Mouse (Mus musculus): ENCODE results near the gene Nudt3. TPM values are rescaled to one million over a fixed set of nuclear protein-coding genes. Genes with fewer than 3 reads are reported as not detected.

The Nudt3 gene
- total and polyA plus RNA-seq, 3 experiments = 54.4 to 69.2 (median 58.3) TPM

DNA sequence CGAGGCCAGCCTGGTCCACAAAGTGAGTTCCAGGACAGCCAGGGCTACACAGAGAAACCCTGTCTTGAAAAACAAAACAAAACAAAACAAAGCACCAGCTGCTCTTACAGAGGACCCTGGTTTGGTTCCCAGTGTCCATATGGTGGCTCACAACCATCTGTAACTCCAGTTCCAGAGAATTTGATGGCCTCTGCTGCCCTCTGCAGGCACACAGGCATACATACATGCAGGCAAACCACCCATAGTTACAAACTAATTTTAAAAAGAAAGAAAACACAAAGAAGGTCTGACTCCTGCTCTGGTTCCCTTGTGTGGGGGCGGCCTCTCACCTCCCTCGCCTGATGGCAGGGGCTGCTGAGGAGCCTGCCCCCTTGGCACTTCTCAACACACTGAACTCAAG lies 89.9 kb downstream of the Nudt3 start:
- no peak overlapping the region for H3K9ac ChIP-seq (ENCODE audit: insufficient read depth, low read depth)
- in situ Hi-C loops (cut with MboI; ENCODE audit: low pct_ligation_motif_present, low pct_unique_long_range_greater_than_20kb, low sequenced_read_pairs) (no loop called here), dilution Hi-C loops (cut with MboI; ENCODE audit: extremely low pct_ligation_motif_present, extremely low pct_unique_long_range_greater_than_20kb, low sequenced_read_pairs) (no loop called here)
- H3K4me3 ChIP-seq (replicated peaks in 1 of 3; ENCODE audit: low read depth in 2 of 3, low read length in 2 of 3, poor library complexity in 1 of 3) = no peak overlapping the region
- DNase-seq (ENCODE audit: extremely low read depth) = no peak
- peaks cover 0 to 5% of the 10 kb centered on the region in 2 experiments; a peak in 2 of 4 replicates for H3K4me1 ChIP-seq (ENCODE audit: control insufficient read depth in 1 of 2, insufficient read depth in 2 of 2)
- TF ChIP-seq JUN (IDR thresholded peaks at IDR 0.05; ENCODE audit: insufficient read depth, low read depth, low read length) (no peak), CTCF (conservative IDR thresholded peaks at IDR 0.05 in 1 of 2, IDR thresholded peaks at IDR 0.05 in 1 of 2; ENCODE audit: low read depth in 2 of 2, low read length in 2 of 2) (peak in 1 of 2 experiments; percentile 45; a peak in 2 of 4 replicates), RAD21 (IDR thresholded peaks at IDR 0.05; ENCODE audit: low read depth, low read length) (peak; percentile 20), RCOR1 (conservative IDR thresholded peaks at IDR 0.05; ENCODE audit: low read depth, low read length) (no peak), PAX5 (IDR thresholded peaks at IDR 0.05; ENCODE audit: low read length) (no peak), TBP (conservative IDR thresholded peaks at IDR 0.05; ENCODE audit: low read depth, low read length) (no peak)
- H3K4me2 ChIP-seq (ENCODE audit: insufficient read depth, low read depth, poor library complexity, severe bottlenecking) = no peak overlapping the region
- no peaks in the 10 kb centered on the region for H3K36me3 ChIP-seq (replicated peaks in 1 of 2; ENCODE audit: control insufficient read depth in 1 of 2, insufficient read depth in 1 of 2, low read length in 1 of 2)
- H3K27ac ChIP-seq (ENCODE audit: insufficient read depth, low read depth) = no peak overlapping the region
- peaks cover 9% of the 10 kb centered on the region for H3K9me3 ChIP-seq (replicated peaks; ENCODE audit: low read length)
- H3K79me2 ChIP-seq (replicated peaks; ENCODE audit: control insufficient read depth, extremely low read depth, insufficient read depth, poor library complexity, severe bottlenecking) = no peaks in the 10 kb centered on the region
- H3K27me3 ChIP-seq (replicated peaks) = peaks cover 8% of the 10 kb centered on the region

DNA sequence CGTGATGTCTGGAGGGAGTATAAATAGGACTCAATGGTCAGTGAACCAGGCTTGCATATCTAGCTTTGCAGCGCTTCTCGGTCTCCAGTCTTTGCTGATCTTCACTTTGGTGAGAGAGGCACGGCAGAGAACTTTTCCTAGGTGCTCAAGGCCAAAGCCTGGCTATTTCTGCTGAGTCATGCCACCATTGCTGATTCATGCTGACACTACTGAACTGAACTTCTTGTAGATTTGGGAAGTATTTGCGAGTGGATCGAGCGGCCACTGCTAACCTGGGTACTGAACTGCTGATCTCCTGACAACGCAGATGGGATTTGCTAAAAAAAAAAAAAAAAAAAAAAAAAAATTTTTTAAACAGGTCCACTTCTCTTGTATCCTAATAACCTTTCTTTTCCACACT lies 91.2 kb downstream of the Nudt3 start:
- Histone ChIP-seq H3K9me3 (replicated peaks; ENCODE audit: low read length) (peaks cover 9% of the 10 kb centered on the region), H3K27ac (ENCODE audit: insufficient read depth, low read depth) (no peak overlapping the region), H3K4me2 (ENCODE audit: insufficient read depth, low read depth, poor library complexity, severe bottlenecking) (no peak overlapping the region), H3K36me3 (replicated peaks in 1 of 2; ENCODE audit: control insufficient read depth in 1 of 2, insufficient read depth in 1 of 2, low read length in 1 of 2) (no peaks in the 10 kb centered on the region), H3K4me3 (replicated peaks in 1 of 3; ENCODE audit: low read depth in 2 of 3, low read length in 2 of 3, poor library complexity in 1 of 3) (no peak overlapping the region), H3K4me1 (ENCODE audit: control insufficient read depth in 1 of 2, insufficient read depth in 2 of 2) (peaks cover 2 to 9% of the 10 kb centered on the region in 2 experiments; a peak in 3 of 4 replicates), H3K79me2 (replicated peaks; ENCODE audit: control insufficient read depth, extremely low read depth, insufficient read depth, poor library complexity, severe bottlenecking) (no peaks in the 10 kb centered on the region), H3K9ac (ENCODE audit: insufficient read depth, low read depth) (no peak overlapping the region), H3K27me3 (replicated peaks) (peaks cover 6% of the 10 kb centered on the region)
- DNase-seq (ENCODE audit: extremely low read depth) = no peak
- dilution Hi-C loops (cut with MboI; ENCODE audit: extremely low pct_ligation_motif_present, extremely low pct_unique_long_range_greater_than_20kb, low sequenced_read_pairs) (no loop called here), in situ Hi-C loops (cut with MboI; ENCODE audit: low pct_ligation_motif_present, low pct_unique_long_range_greater_than_20kb, low sequenced_read_pairs) (no loop called here)
- TF ChIP-seq MAFK (IDR thresholded peaks at IDR 0.05; ENCODE audit: insufficient replicate concordance, low read length) = peak; percentile 79
- TF ChIP-seq JUND (conservative IDR thresholded peaks at IDR 0.05; ENCODE audit: low read depth, low read length) = no peak

Other genes with a start within 250 kb of the Nudt3 start
- not detected in 2 replicates for gene Grm4, start 102.1 kb downstream of the Nudt3 start, total RNA-seq (2012; rRNA removed)
- not detected in 2 replicates for gene Grm4, start 102.1 kb downstream of the Nudt3 start, total RNA-seq (2014; rRNA removed)
- gene Grm4, start 102.1 kb downstream of the Nudt3 start, polyA plus RNA-seq (2012; ENCODE audit: insufficient read length, low read depth) = not detected in 2 replicates
- 88.7 and 117 TPM in 2 replicates for gene Hmga1, start 67.0 kb downstream of the Nudt3 start, total RNA-seq (2012; rRNA removed)
- gene Hmga1, start 67.0 kb downstream of the Nudt3 start, total RNA-seq (2014; rRNA removed) = 42.8 and 43.8 TPM in 2 replicates
- 83.7 and 125 TPM in 2 replicates for gene Hmga1, start 67.0 kb downstream of the Nudt3 start, polyA plus RNA-seq (2012; ENCODE audit: insufficient read length, low read depth)
- 23.2 and 30.2 TPM in 2 replicates for gene AI413582, start 57.7 kb downstream of the Nudt3 start, total RNA-seq (2012; rRNA removed)
- 14.0 and 14.6 TPM in 2 replicates for gene AI413582, start 57.7 kb downstream of the Nudt3 start, total RNA-seq (2014; rRNA removed)
- 34.5 and 43.6 TPM in 2 replicates for gene AI413582, start 57.7 kb downstream of the Nudt3 start, polyA plus RNA-seq (2012; ENCODE audit: insufficient read length, low read depth)
- not detected in 2 replicates for gene RPS10-NUDT3, start 11.7 kb upstream of the Nudt3 start, total RNA-seq (2012; rRNA removed)
- not detected in 2 replicates for gene RPS10-NUDT3, start 11.7 kb upstream of the Nudt3 start, total RNA-seq (2014; rRNA removed)
- gene RPS10-NUDT3, start 11.7 kb upstream of the Nudt3 start, polyA plus RNA-seq (2012; ENCODE audit: insufficient read length, low read depth) = 30.3 and 54.1 TPM in 2 replicates
- 3,372 and 3,437 TPM in 2 replicates for gene Rps10, start 13.2 kb upstream of the Nudt3 start, total RNA-seq (2012; rRNA removed)
- 2,694 and 3,351 TPM in 2 replicates for gene Rps10, start 13.2 kb upstream of the Nudt3 start, total RNA-seq (2014; rRNA removed)
- 2,297 and 2,522 TPM in 2 replicates for gene Rps10, start 13.2 kb upstream of the Nudt3 start, polyA plus RNA-seq (2012; ENCODE audit: insufficient read length, low read depth)
- 11.4 and 13.2 TPM in 2 replicates for gene Pacsin1, start 32.0 kb upstream of the Nudt3 start, total RNA-seq (2012; rRNA removed)
- 1.9 and 2.3 TPM in 2 replicates for gene Pacsin1, start 32.0 kb upstream of the Nudt3 start, total RNA-seq (2014; rRNA removed)
- gene Pacsin1, start 32.0 kb upstream of the Nudt3 start, polyA plus RNA-seq (2012; ENCODE audit: insufficient read length, low read depth) = 14.0 and 15.9 TPM in 2 replicates
- not detected in 2 replicates for gene Spdef, start 105.5 kb upstream of the Nudt3 start, total RNA-seq (2012; rRNA removed)
- gene Spdef, start 105.5 kb upstream of the Nudt3 start, total RNA-seq (2014; rRNA removed) = not detected in 2 replicates
- not detected in 2 replicates for gene Spdef, start 105.5 kb upstream of the Nudt3 start, polyA plus RNA-seq (2012; ENCODE audit: insufficient read length, low read depth)
- gene D17Wsu92e, start 197.2 kb upstream of the Nudt3 start, total RNA-seq (2012; rRNA removed) = 44.2 and 46.4 TPM in 2 replicates
- 33.1 and 34.9 TPM in 2 replicates for gene D17Wsu92e, start 197.2 kb upstream of the Nudt3 start, total RNA-seq (2014; rRNA removed)
- 70.8 and 73.5 TPM in 2 replicates for gene D17Wsu92e, start 197.2 kb upstream of the Nudt3 start, polyA plus RNA-seq (2012; ENCODE audit: insufficient read length, low read depth)
- 154 and 173 TPM in 2 replicates for gene Snrpc, start 214.7 kb upstream of the Nudt3 start, total RNA-seq (2012; rRNA removed)
- gene Snrpc, start 214.7 kb upstream of the Nudt3 start, total RNA-seq (2014; rRNA removed) = 165 and 171 TPM in 2 replicates
- gene Snrpc, start 214.7 kb upstream of the Nudt3 start, polyA plus RNA-seq (2012; ENCODE audit: insufficient read length, low read depth) = 184 and 194 TPM in 2 replicates
- 9.8 and 13.1 TPM in 2 replicates for gene Uhrf1bp1, start 232.9 kb upstream of the Nudt3 start, total RNA-seq (2012; rRNA removed)
- 5.7 and 6.0 TPM in 2 replicates for gene Uhrf1bp1, start 232.9 kb upstream of the Nudt3 start, total RNA-seq (2014; rRNA removed)
- 12.2 and 13.6 TPM in 2 replicates for gene Uhrf1bp1, start 232.9 kb upstream of the Nudt3 start, polyA plus RNA-seq (2012; ENCODE audit: insufficient read length, low read depth)